Mouse (Mus musculus): ENCODE data around the gene Cmbl.

DNA sequence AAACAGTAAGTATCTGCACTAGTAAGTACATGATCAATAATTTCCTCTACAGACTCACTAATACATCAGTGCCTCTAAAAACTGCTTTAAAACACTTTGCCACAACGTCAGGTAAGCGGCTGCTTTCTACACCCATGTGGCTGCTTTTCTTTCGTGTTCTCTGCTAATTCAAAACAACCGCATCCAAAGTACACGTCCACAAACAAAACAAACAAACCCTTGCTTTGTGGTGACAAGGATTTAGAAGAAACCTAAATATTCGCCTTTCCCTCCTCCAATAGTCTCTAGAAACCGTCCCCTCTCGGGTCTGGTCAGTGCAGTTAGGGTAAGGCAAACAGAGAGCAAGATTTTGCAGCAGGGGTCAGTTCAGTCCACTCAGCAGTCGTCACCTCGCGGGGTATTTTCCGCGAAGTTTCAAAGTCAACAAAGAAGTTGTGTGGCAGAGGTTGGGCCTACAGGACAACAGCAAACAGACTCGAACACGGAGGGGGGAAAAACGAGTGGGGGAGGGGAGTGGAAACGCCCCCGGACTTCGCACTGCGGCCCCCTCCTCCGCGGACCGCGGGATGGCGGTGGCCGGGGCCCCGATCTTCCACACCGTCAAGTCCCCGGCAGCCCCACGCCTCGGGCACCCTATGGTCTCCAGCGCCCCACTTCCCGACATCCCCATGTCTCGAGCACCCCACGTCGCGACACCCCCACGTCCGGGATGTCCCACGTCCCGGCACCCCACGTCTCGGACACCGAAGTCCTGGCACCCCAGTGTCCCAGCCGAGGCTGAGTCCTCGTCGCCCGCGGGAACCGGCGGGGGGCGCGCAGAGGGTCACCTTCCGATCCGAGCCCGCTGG is 35.2 kb upstream of the Cmbl start:
- no peak for TF ChIP-seq EP300 (IDR thresholded peaks at IDR 0.05; ENCODE audit: low read depth)
- 0 out of 2 replicates have a peak, but pooled peaks have one; percentile 1 for TF ChIP-seq CTCF (IDR thresholded peaks at IDR 0.05; ENCODE audit: low read depth)

Measured in liver, embryonic 14.5 days (tissue).